Mouse (Mus musculus): ENCODE data around the gene Dnah7b.

- TF ChIP-seq POLR2A (IDR thresholded peaks at IDR 0.05; ENCODE audit: borderline replicate concordance, insufficient read depth, low read length) = no peak
- no peak for TF ChIP-seq CTCF (IDR thresholded peaks at IDR 0.05; ENCODE audit: borderline replicate concordance, insufficient read depth, low read depth, low read length)
Observed at GRCm38 (mm10) chr1:46031993-46032555, 34.0 kb upstream of the Dnah7b start.

Data from cerebellum, adult 2 months (tissue).